Mouse (Mus musculus) mesoderm, embryonic 11.5 days (tissue): ENCODE data around the gene Olfr514.

Source experiments
- DNase-seq: peaks from one replicate; pipeline ENCODE4 v3.0.0-alpha.2; 2012; ENCODE audit warnings: low read depth, low spot score

The Olfr514 gene

DNA sequence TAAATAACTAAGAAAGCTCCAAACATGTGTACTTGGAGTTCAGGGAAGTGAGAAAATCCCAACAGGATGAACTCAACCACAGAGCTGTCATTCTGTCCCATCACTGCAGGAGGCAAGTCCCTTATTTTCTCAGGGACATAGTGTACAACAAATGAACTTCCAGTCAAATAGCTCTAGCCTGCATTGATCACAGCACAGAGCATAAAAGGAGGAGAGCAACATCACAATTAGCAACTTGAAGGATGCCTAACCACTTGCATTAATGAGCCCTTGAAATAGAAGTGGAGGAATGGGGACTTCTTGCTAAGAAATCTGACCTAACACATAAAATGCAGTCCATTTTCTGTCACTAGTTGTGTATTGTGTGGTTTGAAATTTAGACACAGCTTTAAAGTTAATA, at the start of gene Olfr514:
Olfr514 (minus strand) TSS at position 101 of the 400 bp plus-strand sequence.
- DNase-seq, result no peak

DNA sequence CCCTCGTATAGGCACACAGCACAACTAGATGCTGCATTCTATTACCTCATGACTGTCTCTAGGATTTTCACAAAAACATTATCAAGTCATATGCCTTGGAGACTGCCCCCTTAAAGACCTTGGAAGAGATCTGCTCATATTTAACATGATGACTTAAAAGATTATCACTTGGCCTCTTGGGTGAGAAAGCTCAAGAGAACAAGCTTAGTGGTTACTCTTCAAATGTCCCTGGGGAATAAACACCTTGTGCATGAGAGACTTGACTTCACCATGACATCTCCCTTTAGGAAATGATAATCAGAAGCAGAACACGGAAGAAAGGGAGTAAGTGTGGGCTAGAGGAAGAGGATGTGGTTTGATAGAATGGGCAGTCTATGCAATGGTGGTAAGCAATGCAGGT, 46.5 kb upstream of the Olfr514 start, which contains the start of gene Olfr517:
Olfr517 (minus strand) TSS at position 101 of the 400 bp plus-strand sequence.
- DNase-seq, result no peak

DNA sequence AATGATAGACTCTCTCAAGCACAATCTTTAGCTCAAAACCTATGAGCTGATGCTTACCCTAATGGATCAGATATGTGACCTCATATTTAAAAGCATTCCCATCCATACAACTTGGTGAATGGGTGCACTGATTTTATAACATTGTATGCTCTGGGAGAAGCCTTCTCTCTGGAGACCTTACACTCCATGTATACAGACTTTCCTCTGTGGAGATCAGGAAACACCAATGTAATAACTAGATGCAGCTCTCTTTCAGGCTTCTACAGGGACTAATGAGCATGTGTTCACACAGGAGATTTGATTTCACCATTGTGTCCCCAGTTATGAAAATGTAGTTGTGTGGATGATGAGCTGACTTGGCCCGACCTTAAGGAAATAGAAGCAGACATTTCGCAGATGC, 24.6 kb upstream of the Olfr514 start, which contains the start of gene Olfr516:
Olfr516 (minus strand) TSS at position 101 of the 400 bp plus-strand sequence.
- no peak for DNase-seq

DNA sequence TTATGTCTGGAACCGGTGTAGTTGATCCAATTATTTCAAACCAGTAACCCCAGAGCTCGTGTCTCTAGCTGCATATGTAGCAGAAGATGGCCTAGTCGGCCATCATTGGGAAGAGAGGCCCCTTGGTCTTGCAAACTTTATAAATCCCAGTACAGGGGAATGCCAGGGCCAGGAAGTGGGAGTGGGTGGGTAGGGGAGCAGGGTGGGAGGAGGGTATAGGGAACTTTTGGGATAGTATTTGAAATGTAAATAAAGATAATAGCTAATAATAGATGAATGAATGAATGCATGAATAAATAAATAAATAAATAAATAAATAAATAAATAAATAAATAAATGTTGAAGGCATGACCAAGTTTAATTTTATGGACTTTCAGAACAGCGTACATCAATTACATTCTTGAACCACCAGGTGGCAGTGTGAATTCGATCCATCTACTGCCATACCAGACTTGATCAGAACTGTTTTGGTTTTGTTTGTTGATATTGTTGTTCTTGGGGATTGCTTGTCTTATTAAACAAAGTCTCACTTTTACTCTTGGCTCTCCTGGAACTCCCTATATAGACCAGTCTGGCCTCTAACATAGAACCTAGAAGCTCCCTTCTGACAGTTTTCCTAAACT, 11.1 kb downstream of the Olfr514 start:
- peak; percentile 57 for DNase-seq

DNA sequence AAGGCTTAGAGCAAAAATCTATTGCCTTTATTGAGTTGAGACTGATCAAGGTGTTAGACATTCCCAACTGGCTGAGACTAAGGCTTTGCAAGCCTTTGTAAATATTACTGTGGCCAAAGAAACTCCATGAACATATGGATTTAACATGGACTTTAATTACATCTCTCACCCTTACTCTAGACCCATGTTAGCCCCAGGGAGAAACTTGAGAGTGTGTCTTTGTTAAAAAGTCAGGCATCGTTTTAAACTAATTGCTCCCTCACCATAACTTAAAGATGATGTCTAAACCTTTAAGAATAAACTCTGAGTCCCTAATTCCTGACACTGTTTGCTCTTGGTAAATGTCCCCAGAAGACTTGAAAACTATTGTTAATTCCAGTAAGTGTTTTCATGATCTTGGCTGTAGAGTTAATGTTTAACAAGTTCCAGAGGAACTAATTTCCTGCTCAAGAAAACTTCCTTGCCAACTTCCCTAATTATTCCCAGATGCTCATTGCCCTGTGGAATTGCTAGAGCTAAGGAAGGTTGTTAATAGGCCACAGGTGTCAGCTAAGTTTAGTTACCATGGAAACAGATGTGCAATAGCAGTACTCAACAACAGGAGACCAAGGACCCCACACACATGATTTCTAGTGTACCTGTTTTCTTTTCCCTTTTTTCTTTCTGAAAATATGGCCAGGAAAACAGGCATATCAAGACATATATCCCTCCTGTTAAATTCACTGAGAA, 28.4 kb downstream of the Olfr514 start:
- DNase-seq, result peak; percentile 76
